Mouse (Mus musculus) ES-E14 (cell line): ENCODE measurements around the gene Dclk3. TPM values are rescaled to one million over a fixed set of nuclear protein-coding genes. Genes with fewer than 3 reads are reported as not detected.

Experiments
- DNase-seq: peaks from one replicate; pipeline ENCODE4 v3.0.0-alpha.2; 2013; ENCODE audit warnings: low read depth, low spot score
- H3K27ac ChIP-seq: 2 replicates; pipeline ENCODE4 v1.5.1; 2012; ENCODE audit warnings: low read depth, mild to moderate bottlenecking, low read length, moderate library complexity, mixed read lengths; ENCODE audit not compliant: poor library complexity, insufficient read depth, severe bottlenecking
- H3K36me3 ChIP-seq: 2 replicates; pipeline ENCODE4 v1.6.1; 2012; ENCODE audit warnings: mild to moderate bottlenecking, low read length, moderate library complexity, mixed read lengths; ENCODE audit not compliant: control insufficient read depth, poor library complexity, insufficient read depth, severe bottlenecking
- H3K4me1 ChIP-seq, 2 experiments: fragments of 150-350 bp in 1 of 2; sonication (generic) in 1 of 2; 2 replicates each; pipeline ENCODE4 v1.6.1; 2012; ENCODE audit warnings: low read length in 2 of 2, mild to moderate bottlenecking in 1 of 2, mixed read lengths in 1 of 2; ENCODE audit not compliant: control insufficient read depth in 2 of 2, insufficient read depth in 2 of 2, poor library complexity in 1 of 2
- H3K4me3 ChIP-seq, 2 experiments: fragments of 150-350 bp in 1 of 2; sonication (generic) in 1 of 2; 2 replicates each; pipeline ENCODE4 v1.5.1; 2012; ENCODE audit warnings: low read length in 2 of 2, low read depth in 1 of 2, mild to moderate bottlenecking in 1 of 2, mixed read lengths in 1 of 2; ENCODE audit not compliant: insufficient read depth in 1 of 2, poor library complexity in 1 of 2, severe bottlenecking in 1 of 2
- H3K9ac ChIP-seq: 2 replicates; pipeline ENCODE4 v1.6.1; 2012; ENCODE audit warnings: low read depth, mild to moderate bottlenecking, low read length, mixed read lengths; ENCODE audit not compliant: poor library complexity, insufficient read depth, severe bottlenecking
- H3K9me3 ChIP-seq: fragments of 150-350 bp; sonication (generic); 2 replicates; pipeline ENCODE4 v1.6.1; 2012; ENCODE audit warnings: low read depth, mild to moderate bottlenecking, low read length; ENCODE audit not compliant: control insufficient read depth, insufficient read depth
- CHD2 ChIP-seq: IDR thresholded peaks from 2 replicates; pipeline ENCODE4 v1.6.1; 2014; ENCODE audit warnings: mild to moderate bottlenecking, low read depth, low read length, inconsistent platforms
- HCFC1 ChIP-seq: IDR thresholded peaks from 2 replicates; pipeline ENCODE4 v1.6.1; 2012; ENCODE audit warnings: low read length, inconsistent platforms, borderline replicate concordance; ENCODE audit not compliant: insufficient read depth
- MAFK ChIP-seq: IDR thresholded peaks from 2 replicates; pipeline ENCODE4 v1.6.1; 2014; ENCODE audit warnings: mild to moderate bottlenecking, low read depth, low read length, inconsistent platforms; ENCODE audit not compliant: insufficient read depth
- ZC3H11A ChIP-seq: IDR thresholded peaks from 2 replicates; pipeline ENCODE4 v1.6.1; 2012; ENCODE audit warnings: low read depth, mild to moderate bottlenecking, inconsistent platforms, low read length, borderline replicate concordance
- ZNF384 ChIP-seq: IDR thresholded peaks from 2 replicates; pipeline ENCODE4 v1.6.1; 2012; ENCODE audit warnings: low read depth, low read length, inconsistent platforms
- in situ Hi-C, 2 experiments: fragments of 600-800 bp; cut with MboI; formaldehyde crosslinking; loops; one replicate each; pipeline ENCODE4 v1.15.1; 2025; ENCODE audit warnings: low sequenced_read_pairs in 2 of 2, inconsistent platforms in 1 of 2; ENCODE audit not compliant: unreplicated experiment in 2 of 2
- total RNA-seq: library from RNA; depleted of rRNA; stranded (reverse); fragments of 300-350 nt; gene quantifications from 2 replicates; pipeline ENCODE4 v1.2.3, GENCODE M21; 2012

The Dclk3 gene
- total RNA-seq, 1 experiment = 0.40 TPM

DNA sequence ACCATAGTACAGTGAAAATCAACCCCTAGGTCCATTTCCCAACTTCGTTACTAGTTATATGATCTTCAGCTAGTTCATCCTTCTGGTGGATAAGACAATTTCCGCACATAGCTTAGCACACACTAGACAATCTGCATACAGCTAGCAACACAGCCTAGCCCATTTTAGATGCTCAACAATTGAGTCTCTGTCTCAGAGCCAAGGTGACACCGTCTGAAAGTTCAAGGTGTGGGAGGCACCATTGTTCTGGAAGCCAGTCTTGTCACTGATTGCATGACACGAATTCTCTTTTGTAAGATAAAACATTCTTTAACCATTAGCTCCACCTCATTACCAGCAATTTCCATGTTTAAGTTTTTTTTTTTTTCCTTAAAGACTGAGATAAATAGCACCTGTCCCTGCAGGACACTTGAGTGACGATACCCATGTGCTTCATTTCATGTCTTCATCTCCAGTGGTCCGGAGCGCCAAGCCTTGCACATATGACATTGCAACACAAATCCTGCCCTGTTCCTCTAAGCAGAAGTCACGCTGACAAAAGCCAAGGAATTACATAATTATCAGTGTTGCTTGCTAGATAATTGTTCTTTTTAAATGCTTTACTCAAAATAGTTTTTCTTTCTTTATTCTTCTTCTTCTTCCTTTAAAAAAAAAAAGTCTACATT is 10.1 kb upstream of the Dclk3 start:
- no peaks in the 10 kb centered on the region for H3K4me1 ChIP-seq
- DNase-seq = no peak
- H3K9me3 ChIP-seq = no peaks in the 10 kb centered on the region
- H3K27ac ChIP-seq = no peak overlapping the region
- no peak for TF ChIP-seq ZC3H11A
- no peak for TF ChIP-seq HCFC1
- TF ChIP-seq CHD2 = no peak
- TF ChIP-seq MAFK = no peak
- TF ChIP-seq ZNF384 = no peak
- no peaks in the 10 kb centered on the region for H3K36me3 ChIP-seq
- H3K9ac ChIP-seq = no peak overlapping the region
- in situ Hi-C loops = no loop called here
- H3K4me3 ChIP-seq = no peak overlapping the region

DNA sequence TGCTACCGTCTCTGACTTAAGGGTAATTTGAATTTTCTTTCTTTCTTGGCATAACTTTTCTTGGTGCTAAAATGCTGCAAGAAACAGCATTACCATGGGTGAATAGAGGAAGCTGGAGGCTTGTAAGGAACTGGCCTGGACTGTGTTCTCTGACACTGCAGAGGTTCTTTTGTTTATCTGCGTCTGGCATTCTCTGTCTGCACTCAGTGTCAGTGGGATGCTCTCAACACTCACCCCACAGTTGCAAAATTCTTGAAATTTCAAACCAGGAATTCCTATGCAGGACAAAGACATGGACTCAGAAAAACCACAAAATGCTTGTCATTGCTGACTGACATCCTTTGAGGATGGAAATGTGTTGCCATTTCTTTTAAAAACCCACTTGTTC is 9.5 kb upstream of the Dclk3 start:
- H3K9ac ChIP-seq = no peak overlapping the region
- H3K4me1 ChIP-seq = no peaks in the 10 kb centered on the region
- no peaks in the 10 kb centered on the region for H3K36me3 ChIP-seq
- H3K27ac ChIP-seq = no peak overlapping the region
- no peak overlapping the region for H3K4me3 ChIP-seq
- H3K9me3 ChIP-seq = no peaks in the 10 kb centered on the region
- in situ Hi-C loops = no loop called here
- TF ChIP-seq ZNF384 (no peak), CHD2 (no peak), MAFK (no peak), HCFC1 (no peak), ZC3H11A (no peak)
- DNase-seq = no peak

DNA sequence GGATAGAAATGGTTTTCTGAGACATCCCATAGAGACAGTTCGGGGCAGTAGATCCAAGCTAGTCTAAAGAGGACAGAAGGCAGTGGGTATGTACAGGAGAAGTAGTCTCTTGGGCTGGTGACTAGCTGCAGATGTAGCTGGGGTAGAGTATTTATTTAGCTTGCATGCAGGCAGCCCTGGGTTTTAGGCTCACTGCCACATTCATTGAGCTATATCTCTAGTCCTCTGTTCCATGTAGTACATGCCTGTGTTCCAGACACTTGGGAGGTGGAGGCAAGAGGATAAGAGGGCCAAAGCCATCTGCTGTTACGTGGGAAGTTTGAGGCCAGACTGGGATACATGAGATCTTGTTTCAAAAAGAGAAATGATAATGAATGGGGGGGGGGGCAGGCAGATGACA is 3.5 kb upstream of the Dclk3 start:
- Histone ChIP-seq H3K9me3 (no peaks in the 10 kb centered on the region), H3K27ac (no peak overlapping the region), H3K4me1 (no peaks in the 10 kb centered on the region), H3K4me3 (no peak overlapping the region), H3K9ac (no peak overlapping the region), H3K36me3 (no peaks in the 10 kb centered on the region)
- in situ Hi-C loops = no loop called here
- TF ChIP-seq MAFK = no peak
- TF ChIP-seq ZC3H11A = no peak
- no peak for TF ChIP-seq HCFC1
- TF ChIP-seq CHD2 = no peak
- no peak for TF ChIP-seq ZNF384
- DNase-seq = no peak

DNA sequence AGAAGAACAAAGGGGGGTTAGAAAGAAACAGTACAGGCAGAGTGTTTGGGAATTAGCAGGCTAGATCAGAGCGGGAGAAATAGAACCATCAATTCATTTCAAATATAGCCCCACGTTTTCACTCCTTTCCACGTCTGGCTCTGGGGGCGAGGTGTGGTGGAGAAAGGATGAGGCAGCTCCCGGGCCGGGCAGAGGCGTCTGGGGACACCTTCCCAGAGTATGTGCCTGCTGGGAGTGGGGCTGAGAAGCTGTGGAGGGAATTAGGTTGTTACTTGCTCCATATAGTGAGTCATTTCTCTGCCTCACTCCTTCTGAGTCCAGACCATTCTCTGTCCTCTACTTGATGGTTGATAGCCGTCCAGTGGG is 938 bp downstream of the Dclk3 start:
- H3K9ac ChIP-seq = no peak overlapping the region
- no peaks in the 10 kb centered on the region for H3K4me1 ChIP-seq
- TF ChIP-seq ZNF384 (no peak), CHD2 (no peak), HCFC1 (no peak), ZC3H11A (no peak)
- no peak overlapping the region for H3K4me3 ChIP-seq
- DNase-seq = no peak
- no peaks in the 10 kb centered on the region for H3K36me3 ChIP-seq
- in situ Hi-C loops = no loop called here
- H3K27ac ChIP-seq = no peak overlapping the region
- no peaks in the 10 kb centered on the region for H3K9me3 ChIP-seq

DNA sequence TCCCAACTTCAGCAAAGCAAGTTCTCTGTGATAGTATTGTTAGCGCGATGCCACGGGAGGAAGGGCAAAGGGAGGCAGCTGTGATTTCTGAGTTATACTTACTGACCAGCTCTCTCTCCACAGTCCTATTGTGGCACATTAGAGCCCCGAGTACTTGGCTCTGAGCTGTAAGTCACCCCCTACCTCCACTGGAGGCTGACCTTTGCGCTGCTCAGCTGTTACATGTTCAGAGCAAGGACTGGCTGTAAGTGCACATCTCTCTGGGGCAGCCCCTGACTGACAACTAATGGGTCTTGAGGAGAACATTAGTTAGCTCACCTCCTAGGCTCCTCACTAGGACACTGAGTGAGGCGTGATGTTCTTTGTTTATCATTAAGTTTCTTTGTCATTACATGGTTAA is 1.6 kb downstream of the Dclk3 start:
- in situ Hi-C loops = no loop called here

More for the DNA sequence above, 1.6 kb downstream of the Dclk3 start:
- H3K4me1 ChIP-seq = no peaks in the 10 kb centered on the region
- no peak overlapping the region for H3K27ac ChIP-seq
- no peaks in the 10 kb centered on the region for H3K36me3 ChIP-seq
- H3K4me3 ChIP-seq = no peak overlapping the region
- TF ChIP-seq ZC3H11A (no peak), CHD2 (no peak), HCFC1 (no peak), MAFK (no peak), ZNF384 (no peak)
- no peaks in the 10 kb centered on the region for H3K9me3 ChIP-seq
- H3K9ac ChIP-seq = no peak overlapping the region
- no peak for DNase-seq
